Mouse (Mus musculus) common myeloid progenitor, adult 5-6 weeks (primary cell): Measurements from ENCODE around the gene Myf6. TPM values are rescaled to one million over a fixed set of nuclear protein-coding genes. Genes with fewer than 3 reads are reported as not detected.

Source experiments
- ATAC-seq: replicated peaks from 2 replicates; pipeline ENCODE4 v1.8.0; 2016; ENCODE audit warnings: low read depth, mild to moderate bottlenecking, moderate TSS enrichment, inconsistent platforms; ENCODE audit not compliant: poor library complexity, severe bottlenecking
- total RNA-seq: library from RNA; stranded (forward); fragments of 200-1000, 187-1606 nt; gene quantifications from 2 replicates; pipeline ENCODE4 v1.2.3, GENCODE M21; 2017

Myf6 gene
- not detected in 2 replicates for total RNA-seq

GRCm38 (mm10) chr10:107494568-107494967, at the start of gene Myf6:
Myf6 (minus strand) TSS chr10:107494737.
- ATAC-seq, result no peak

DNA sequence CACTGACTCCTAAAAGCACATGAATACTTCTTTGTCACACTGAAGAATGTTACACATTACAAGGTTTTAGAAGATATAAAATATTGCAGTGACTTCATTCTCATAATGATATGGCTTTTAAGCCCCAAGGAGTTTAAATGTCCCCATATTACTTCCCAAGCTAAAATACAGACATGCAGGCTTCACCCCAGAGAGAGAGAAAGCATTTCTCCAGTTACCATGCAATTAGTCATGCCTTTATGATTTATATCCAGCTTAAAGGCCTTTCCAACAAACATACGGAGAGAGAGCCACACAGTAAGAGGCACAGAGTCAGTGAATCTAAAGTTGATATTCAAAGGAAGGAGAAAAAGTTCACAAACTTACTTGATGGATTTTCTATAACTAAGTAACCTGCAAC, 48.5 kb upstream of the Myf6 start:
- ATAC-seq, result no peak

GRCm38 (mm10) chr10:107528758-107529157, 34.2 kb upstream of the Myf6 start:
- no peak for ATAC-seq

DNA sequence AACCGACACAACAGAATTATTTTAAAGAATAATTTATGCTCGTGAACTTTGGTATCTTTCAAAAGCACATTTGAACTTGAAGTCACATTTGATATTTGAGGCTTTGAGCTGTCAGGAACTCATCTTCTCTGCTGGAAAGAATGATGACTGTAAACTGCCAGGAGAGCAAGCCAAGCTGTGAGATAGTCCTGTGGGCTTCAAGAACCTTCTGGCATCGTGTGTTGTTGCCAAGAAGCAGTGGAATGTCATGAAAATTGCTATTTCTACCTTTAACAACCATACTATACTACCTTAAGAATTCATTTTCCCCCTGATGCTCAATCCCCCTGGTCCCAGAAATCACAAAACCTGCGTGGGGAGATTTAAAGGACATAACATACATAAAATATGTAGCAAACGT, 24.7 kb upstream of the Myf6 start:
- no peak for ATAC-seq

DNA sequence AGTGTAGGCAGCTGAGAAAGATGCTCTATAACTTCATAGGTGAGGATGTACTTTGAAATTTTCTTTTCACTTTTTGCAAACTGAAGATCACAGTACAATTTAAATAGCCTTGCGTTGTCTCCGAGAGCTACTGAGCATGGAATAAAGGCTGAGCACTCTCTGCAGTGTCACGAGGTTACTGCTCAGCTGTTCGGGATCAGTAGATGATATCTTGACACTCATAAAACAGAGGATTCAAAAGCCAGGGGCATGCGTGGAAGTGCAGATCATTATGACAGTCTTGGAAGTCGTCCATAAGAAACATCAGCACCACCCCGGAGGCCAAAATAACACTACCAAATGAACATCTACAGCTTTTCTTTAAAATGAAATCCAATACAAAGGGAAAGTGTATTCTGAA, 22.1 kb upstream of the Myf6 start:
- no peak for ATAC-seq

DNA sequence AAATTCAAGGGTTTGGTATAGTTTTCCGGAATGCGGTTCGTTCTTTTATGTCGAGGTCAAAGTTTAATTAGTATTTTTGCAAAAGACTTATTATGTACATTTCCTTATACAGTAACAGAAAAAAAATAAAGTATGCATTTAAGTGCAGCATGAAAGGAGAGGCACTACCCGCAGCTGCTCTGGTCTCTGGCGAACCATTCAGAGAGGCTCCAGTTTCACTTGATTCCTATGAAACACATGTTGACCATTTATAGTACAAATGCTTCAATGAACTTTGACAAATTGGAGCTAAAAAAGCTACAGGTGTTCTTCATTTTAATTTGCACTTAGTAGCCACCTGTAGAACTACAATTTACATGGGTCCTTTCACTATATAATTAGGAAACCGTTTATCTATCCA, 20.2 kb upstream of the Myf6 start:
- ATAC-seq, result no peak

DNA sequence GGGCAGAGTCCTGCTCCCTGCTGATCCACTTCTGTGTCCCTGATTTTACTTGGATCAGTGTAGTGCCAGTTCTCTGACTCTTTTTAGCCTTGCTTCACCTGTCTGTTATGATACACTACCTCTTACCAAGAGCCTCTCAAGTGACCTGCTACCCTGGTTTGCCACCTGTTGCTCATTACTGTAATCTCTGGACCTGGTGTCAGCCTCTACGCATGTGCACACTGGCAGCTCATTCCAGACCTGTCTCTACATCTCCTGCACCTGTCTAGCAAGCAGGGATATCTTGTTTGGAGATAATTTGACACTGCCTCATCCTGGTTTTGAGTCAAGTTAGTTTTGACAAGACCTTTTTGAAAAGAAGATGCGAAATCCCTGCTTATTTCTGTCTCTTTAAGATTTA, 11.9 kb upstream of the Myf6 start:
- ATAC-seq, result no peak

- no peak for ATAC-seq
Measured at GRCm38 (mm10) chr10:107503430-107503829, 8.9 kb upstream of the Myf6 start.

DNA sequence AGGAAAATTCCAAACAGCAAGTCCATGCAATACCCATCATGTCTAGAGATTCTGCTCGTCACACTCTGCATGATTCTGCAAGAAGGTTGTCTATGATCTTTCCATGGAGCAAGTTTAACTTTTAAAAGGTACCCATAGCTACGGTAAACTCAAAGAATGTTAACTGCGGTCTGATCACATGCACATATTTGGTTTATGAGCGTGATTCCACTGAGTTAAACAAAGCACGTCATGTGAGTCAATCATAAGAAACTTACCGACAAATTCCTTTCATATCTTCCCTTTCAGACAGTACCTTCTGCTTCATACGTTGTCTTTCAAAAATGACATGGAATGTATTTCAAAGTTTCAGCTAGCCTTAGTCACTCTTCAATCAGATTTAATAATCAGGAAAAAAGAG, 7.7 kb upstream of the Myf6 start:
- ATAC-seq, result no peak

GRCm38 (mm10) chr10:107499656-107500055, 5.1 kb upstream of the Myf6 start:
- ATAC-seq, result no peak

DNA sequence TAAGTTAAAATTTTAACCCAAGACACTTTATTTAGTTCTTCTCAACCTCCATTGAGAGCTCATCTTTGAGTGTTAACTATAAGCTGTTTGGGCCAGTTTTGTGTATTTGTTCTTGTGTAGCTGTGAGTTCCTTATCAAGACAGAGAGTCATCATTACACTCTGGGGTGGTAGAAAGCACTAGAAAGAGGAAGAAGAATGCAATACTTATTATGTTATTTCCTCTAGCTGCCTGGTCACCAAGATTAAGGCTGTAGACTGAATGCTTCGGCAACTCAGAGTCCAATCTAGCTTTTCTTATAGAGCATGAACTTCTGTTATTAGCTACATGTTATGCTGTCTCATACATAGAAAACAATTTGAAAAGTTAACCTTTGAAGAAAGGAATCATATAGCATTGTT, 1.9 kb upstream of the Myf6 start:
- ATAC-seq, result no peak

DNA sequence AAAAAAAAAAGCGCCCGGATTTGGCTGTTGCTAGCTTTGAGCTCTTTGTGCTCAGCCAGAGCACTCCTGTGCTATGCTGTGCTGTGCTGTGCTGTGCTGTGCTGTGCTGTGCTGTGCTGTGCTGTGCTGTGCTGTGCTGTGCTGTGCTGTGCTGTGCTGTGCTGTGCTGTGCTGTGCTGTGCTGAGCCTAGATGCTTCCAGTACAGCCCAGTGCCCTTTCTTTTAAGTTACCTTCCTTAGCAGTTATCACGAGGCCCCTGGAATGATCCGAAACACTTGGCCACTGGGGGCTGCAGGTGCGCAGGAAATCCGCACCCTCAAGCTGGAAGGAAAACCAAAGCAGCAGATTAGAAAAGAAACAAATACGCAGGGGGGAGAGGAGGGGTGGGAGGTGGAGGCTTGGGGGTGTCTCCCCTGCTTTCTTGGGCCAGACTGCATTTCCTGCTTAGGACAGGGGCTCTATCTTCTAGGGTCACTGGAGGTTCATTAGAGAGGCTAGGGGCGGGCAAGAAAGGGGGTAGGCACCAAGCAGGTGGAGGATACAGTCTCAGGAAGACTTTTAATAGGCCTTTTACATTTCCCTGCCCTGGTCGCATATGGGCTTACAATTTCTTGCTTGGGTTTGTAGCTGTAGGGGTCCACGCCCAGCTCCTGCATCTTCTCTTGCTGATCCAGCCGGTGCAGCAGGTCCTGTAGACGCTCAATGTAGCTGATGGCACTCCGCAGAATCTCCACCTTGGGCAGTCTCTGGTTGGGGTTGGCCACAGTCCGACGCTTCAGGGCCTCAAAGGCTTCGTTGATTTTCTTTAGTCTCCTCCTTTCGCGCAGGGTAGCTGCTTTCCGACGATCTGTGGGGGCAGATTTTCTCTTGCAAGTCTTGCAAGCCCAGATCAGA, 710 bp downstream of the Myf6 start:
- no peak for ATAC-seq

DNA sequence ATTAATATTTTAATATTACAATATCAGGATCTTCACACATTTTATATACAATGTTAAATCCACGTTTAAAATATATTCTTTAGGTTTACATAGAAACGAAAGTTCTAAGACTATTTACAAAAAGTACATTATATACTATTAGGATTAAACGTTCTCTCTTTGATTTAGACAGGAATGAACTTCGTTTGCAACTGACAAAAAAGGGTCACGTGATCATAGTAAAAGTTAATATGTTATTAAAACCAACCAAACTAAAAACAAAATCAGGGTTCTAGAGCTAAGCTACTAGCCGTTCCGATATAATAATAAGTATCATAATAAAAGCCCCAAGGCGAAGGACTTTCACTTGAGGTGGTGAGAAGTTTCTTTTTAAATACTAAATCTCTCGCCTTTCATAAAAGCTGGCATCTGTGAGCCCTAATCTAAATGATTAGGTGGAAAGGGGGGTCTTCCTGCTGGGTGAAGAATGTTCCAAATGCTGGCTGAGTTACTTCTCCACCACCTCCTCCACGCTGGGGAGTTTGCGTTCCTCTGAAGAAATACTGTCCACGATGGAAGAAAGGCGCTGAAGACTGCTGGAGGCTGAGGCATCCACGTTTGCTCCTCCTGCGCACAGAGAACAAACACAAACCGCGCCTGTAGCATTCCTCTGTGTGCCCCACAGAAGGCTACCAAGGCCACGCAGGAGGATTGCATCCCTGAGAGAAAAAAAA, 1.5 kb downstream of the Myf6 start:
- ATAC-seq, result 0 out of 2 replicates have a peak, but pooled peaks have one; percentile 18

DNA sequence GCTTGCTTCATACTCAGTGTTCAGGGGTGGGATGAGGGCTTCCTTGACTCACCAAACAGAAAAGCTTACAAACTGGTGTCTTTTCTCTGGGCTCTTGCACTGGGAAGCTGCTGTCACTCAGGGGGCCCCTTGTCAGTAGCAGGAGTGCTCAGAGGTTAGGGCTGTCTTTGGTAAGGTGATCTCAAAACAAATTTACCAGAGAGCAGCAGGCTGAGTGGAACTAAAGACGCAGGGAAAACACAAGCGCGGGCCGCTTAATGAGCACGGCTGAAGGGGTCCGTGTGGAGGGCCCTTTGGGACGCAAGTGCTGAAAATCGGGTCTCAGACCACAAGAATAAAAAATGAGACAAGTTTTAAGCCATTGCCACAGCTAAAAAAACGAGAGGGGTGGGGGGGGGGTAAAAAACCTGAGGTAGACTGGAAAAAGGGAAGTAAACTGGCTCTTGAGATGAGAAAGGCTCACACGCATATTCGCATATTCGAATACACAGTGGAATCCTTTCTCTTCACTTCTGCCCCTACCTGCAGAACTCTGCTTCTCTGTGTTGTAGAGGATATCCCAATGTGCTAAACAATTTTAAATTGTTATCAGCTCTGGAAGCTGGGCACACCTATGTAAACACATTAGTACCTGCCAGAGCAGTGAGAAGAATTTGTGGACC, 5.8 kb downstream of the Myf6 start:
- peak; percentile 42; the same call in 1 of the 2 replicates for ATAC-seq

DNA sequence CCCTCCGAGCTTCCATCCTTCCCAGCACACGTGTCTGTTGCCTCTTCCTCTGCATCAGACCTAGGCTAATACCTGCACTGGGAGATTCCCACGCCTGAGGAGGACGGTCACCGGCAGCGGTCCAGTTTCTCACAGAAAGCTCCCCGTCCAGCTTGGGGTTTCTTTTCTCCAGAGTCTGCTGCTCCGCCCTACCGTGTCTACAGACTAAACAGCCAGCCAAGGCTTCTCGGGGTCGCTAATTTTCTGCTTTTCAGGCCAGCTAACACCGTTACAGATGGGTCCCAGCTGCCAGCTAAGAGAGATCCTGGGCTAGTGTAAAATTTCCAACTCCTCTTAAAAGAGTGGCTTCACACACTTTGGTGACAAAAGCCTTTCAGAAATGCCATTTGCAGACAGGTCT, 7.8 kb downstream of the Myf6 start:
- no peak for ATAC-seq

DNA sequence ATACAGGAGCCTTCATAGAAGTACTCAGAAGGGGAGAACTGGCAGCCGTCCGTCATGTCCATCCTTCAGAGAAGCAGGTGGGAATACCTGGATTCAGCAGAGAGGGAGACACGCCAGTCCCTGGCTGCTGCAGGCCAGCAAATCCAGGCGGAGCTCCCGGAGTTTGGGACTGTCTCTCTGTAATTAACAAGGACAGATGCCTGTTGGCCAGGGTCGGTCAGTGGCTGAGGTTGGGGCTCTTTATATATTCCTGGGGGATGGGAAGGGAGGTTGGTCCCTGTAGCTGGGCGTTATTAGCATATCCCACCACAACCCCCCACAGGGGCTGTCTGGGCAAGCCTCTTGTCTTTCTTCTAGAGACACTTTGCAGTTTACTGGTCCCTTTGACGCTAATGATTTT, 8.7 kb downstream of the Myf6 start, which contains the start of gene Myf5:
TSS of gene Myf5 (minus strand) at position 265 of the 400 bp plus-strand sequence.
- no peak for ATAC-seq

- ATAC-seq, result no peak
Measured at GRCm38 (mm10) chr10:107484050-107484449, 10.5 kb downstream of the Myf6 start.

- 0 out of 2 replicates have a peak, but pooled peaks have one; percentile 39 for ATAC-seq
Measured at GRCm38 (mm10) chr10:107473497-107473896, 21.0 kb downstream of the Myf6 start.

DNA sequence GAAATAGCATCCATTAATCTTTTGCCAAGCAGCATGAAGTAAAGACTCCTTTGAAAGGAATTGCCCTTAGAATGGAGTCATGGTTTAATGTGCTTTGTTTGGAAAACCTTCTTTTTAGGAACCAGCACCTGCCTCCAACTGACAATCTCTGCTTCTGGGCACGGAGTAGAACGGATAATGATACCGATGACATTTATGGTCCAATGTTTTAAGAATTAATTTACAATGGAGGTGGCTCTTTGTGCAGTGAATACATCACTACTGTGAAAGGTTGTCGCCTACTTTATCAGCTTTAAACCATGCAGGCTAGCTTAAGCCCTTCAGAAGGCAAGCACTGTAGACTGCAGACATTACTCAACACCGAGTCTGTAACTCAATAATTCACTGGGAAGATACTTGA, 22.8 kb downstream of the Myf6 start:
- ATAC-seq, result no peak

GRCm38 (mm10) chr10:107467819-107468218, 26.7 kb downstream of the Myf6 start:
- ATAC-seq, result no peak
